Mouse (Mus musculus) mouse embryonic stem cell (cell line): Measurements from ENCODE around the gene Rnf123.

ENCODE experiments used
- in situ Hi-C, 2 experiments: fragments of 300-500 bp; cut with MboI; formaldehyde crosslinking; loops; 1 replicate in 1 of 2; 3 replicates in 1 of 2; pipeline ENCODE4 v1.14.3; 2019 to 2020; ENCODE audit warnings: low sequenced_read_pairs in 2 of 2, low pct_unique_long_range_greater_than_20kb in 1 of 2, mixed read lengths in 1 of 2; ENCODE audit not compliant: unreplicated experiment in 1 of 2

The Rnf123 gene

DNA sequence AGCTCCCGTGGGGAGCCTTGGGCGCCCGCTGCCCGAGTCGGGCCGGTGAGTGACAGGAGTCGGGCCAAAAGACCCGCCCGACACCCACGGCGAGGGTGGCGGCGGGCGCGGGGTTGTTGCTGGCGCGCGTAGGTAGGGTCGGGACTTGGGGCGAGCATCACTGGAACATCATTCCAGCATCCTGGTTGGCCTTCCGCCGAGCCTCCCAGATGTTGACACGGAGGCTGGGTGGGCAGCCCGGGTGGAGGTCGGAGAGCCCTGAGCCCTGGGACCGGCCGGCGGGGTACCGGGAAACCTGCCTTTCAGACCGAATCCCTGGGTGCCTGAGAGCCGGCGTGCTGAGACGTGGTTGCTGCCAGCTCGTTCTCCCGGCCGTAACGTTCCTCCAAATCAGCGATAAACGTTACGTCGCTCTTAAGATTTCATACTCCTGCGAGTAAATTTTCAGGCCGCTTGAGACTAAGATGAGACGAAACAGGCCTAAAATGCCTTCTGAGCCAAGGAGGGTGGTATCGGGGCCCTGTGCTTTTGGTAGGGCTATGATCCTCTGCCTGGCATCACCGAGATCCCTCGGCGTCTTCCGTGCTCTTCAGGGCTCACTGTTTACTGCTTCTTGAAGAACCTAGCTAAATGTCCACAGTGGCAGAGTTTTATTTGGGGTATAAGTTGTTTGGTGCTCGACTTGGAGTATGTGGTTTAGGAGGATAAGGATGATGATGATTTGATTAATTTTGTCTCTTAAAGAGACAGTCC is 80.2 kb downstream of the Rnf123 start:
- in situ Hi-C loops: no loop called here

DNA sequence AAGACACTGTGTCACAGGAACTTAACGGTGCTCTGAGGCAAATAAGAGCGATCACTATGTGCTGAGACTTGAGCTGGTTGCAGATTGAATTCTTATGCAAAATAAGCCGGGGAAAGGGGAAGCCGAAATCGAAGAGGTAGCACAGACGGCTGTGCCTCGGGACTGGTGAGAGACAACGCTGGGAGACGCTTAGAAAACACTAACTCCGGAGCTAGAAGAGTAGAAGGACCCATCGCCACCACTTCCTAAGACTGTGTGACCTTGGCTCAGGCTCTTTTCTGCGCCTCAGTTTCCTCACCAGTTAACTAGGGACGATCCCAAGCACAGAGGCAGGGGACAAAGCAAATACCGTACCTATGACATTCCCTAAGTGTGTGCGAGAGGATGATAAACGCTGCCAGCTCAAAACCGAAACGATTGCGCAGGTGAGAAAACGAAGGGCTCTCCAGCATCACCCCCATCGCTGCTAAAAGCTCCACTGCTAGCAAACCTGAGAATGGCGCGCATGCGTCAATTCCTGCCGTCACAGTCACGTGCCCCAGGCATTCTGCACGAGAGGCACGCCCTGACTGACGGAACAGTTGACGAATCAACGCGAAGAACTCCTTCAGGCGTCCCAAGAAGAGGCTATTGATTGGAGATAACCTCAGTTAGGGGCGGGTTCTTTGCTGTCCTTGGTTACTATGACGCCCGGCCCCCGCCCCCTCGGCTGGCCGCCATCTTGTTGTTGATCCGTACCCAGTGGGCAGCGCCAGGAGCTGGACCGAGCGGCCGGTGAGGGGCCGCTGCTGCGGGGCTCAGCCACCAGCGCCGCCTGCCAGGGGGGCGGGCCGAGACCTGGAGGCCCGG is 81.0 kb downstream of the Rnf123 start, which contains the start of gene Ip6k1:
Gene Ip6k1 (plus strand): TSS at position 580 of the 849 bp plus-strand sequence.
- in situ Hi-C loops: no loop called here
